Mouse (Mus musculus): Measurements from ENCODE around the gene Clec2d. TPM values are rescaled to one million over a fixed set of nuclear protein-coding genes. Genes with fewer than 3 reads are reported as not detected.

Clec2d gene
- 0.38 and 1.1 TPM in 2 replicates for polyA plus RNA-seq (2021; fragmentation: Nextera tagmentation)
- long read RNA-seq, experiment 1, partial matches to known transcripts = 0 of 1 reads
- long read RNA-seq, experiment 1, other reads (novel, unspliced or antisense) = 1 of 1 reads
- long read RNA-seq, experiment 2 = 0 reads

GRCm38 (mm10) chr6:129180403-129181169, at the start of gene Clec2d:
Gene Clec2d, plus strand, starts transcription at chr6:129180615.

Other genes starting within 250 kb of the Clec2d start
- not detected in 2 replicates for gene Clec2g, start 246.2 kb upstream of the Clec2d start, polyA plus RNA-seq (2021; fragmentation: Nextera tagmentation)
- not detected in 2 replicates for gene Klrb1f, start 134.7 kb upstream of the Clec2d start, polyA plus RNA-seq (2021; fragmentation: Nextera tagmentation)
- 0.09 TPM in 1 of 2 replicates, not detected in the other for gene Clec2e, start 79.7 kb upstream of the Clec2d start, polyA plus RNA-seq (2021; fragmentation: Nextera tagmentation)
- 0.06 TPM in 1 of 2 replicates, not detected in the other for gene Cd69, start 94.8 kb downstream of the Clec2d start, polyA plus RNA-seq (2021; fragmentation: Nextera tagmentation)
- not detected in 2 replicates for gene 4922502D21Rik, start 151.2 kb downstream of the Clec2d start, polyA plus RNA-seq (2021; fragmentation: Nextera tagmentation)
- 0.33 and 0.88 TPM in 2 replicates for gene Clec12a, start 162.1 kb downstream of the Clec2d start, polyA plus RNA-seq (2021; fragmentation: Nextera tagmentation)
- not detected in 2 replicates for gene Clec12b, start 205.3 kb downstream of the Clec2d start, polyA plus RNA-seq (2021; fragmentation: Nextera tagmentation)
- 0.29 and 0.37 TPM in 2 replicates for gene Clec1b, start 216.7 kb downstream of the Clec2d start, polyA plus RNA-seq (2021; fragmentation: Nextera tagmentation)
- not detected in 2 replicates for gene Clec9a, start 228.2 kb downstream of the Clec2d start, polyA plus RNA-seq (2021; fragmentation: Nextera tagmentation)

Measured in left cerebral cortex, adult 6 months (tissue).